Mouse (Mus musculus): ENCODE results near the gene Ccdc122.

DNA sequence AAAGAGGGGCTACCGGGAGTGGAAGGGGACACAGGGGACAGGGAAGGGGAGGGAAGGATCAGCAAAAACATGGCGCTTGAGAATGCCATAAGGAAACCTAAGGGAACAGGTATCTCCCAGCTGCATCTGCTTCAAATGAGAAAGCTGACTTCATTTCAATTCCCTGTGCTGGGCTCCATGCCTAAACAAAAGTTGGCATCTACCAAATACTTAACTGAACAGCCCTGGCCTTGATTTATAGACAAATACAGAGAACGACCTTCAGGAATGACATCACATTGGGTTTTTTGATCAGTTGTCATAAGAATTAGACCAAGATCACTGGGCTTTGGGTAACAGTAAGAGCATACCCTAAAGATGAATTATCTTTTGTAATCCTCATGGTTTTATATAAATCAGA lies 12.1 kb upstream of the Ccdc122 start:
- TF ChIP-seq CTCF (IDR thresholded peaks at IDR 0.05; ENCODE audit: control insufficient read depth, insufficient read depth, insufficient replicate concordance, low read depth, low read length): no peak
- no peak for TF ChIP-seq POLR2A (IDR thresholded peaks at IDR 0.05; ENCODE audit: control insufficient read depth, low read depth, low read length)
